In the genomic region with DNA sequence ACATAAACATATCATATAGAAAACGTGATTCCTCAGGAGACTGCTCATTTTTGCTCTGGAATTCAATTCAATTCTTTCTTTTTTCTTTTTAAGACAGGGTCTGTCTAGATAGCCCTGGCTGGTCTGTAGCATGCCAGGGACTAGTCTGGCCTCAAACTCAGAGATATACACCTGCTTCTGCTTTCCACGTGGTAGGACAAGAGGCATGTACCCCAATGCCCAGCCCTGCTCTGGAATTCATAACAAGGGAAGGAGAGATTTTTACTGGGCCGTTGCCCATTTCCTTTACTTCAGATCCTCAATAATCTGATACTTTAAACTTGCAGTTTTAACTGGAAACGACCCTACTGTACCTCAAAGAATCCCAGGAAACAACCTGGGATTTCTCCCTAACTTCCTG, we compare ENCODE assay signal across 19 mouse cellular contexts.
"Had no signal": no experiment of that assay in that cellular context is flagged by ENCODE, and none has a peak within 500 bp of the region (broad histone marks: within the 10 kb centered on the region; RNA-seq: fewer than 3 reads in every experiment).

No protein-coding gene starts in this region.

- ATAC-seq: intestine, postnatal 0 days; liver, postnatal 0 days had no signal

- H3K9ac ChIP-seq: limb, embryonic 13.5 days; liver, embryonic 14.5 days; liver, postnatal 0 days; stomach, embryonic 15.5 days had no signal

- DNase-seq: kidney, adult 2 months; kidney, postnatal 25 days; layer of hippocampus, adult 9-11 months; liver; liver, postnatal 0 days; midbrain, embryonic 14.5 days; right cerebral cortex, adult 18-20 months; right cerebral cortex, postnatal 14 days; right cerebral cortex, postnatal 4 days; spleen, adult 18-20 months; thymus, postnatal 25 days had no signal

- H3K4me1 ChIP-seq: limb, embryonic 10.5 days; limb, embryonic 13.5 days; stomach, embryonic 15.5 days had no signal

- H3K27ac ChIP-seq: kidney, postnatal 0 days; layer of hippocampus, adult 2 months; limb, embryonic 10.5 days; limb, embryonic 13.5 days; liver, embryonic 14.5 days; stomach, embryonic 15.5 days had no signal

- H3K27me3 ChIP-seq: limb, embryonic 13.5 days; stomach, embryonic 15.5 days had no signal

- H3K4me3 ChIP-seq: layer of hippocampus, adult 2 months; limb, embryonic 10.5 days; limb, embryonic 13.5 days; stomach, embryonic 15.5 days had no signal

- H3K4me2 ChIP-seq: limb, embryonic 13.5 days; midbrain, embryonic 11.5 days; stomach, embryonic 15.5 days had no signal

- H3K9me3 ChIP-seq: limb, embryonic 10.5 days; limb, embryonic 13.5 days; stomach, embryonic 15.5 days had no signal
